Mouse (Mus musculus) ES-E14 (cell line): ENCODE measurements at regions not wholly inside any gene's neighbourhood (a gene's known extent, or its start where the extent isn't known, plus 50 kb on each side); places are given as distances from the start of the nearest gene placed in this dataset.

Experiments used
- CHD2 ChIP-seq: IDR thresholded peaks from 2 replicates; pipeline ENCODE4 v1.6.1; 2014; ENCODE audit warnings: mild to moderate bottlenecking, low read depth, low read length, inconsistent platforms
- HCFC1 ChIP-seq: IDR thresholded peaks from 2 replicates; pipeline ENCODE4 v1.6.1; 2012; ENCODE audit warnings: low read length, inconsistent platforms, borderline replicate concordance; ENCODE audit not compliant: insufficient read depth

- TF ChIP-seq HCFC1 (no peak), CHD2 (no peak)
These were observed 94.6 kb upstream of the Plcb4 start for GRCm38 (mm10) chr2:135564231-135564630.
